Mouse (Mus musculus): Measurements from ENCODE around the gene Myrip. TPM values are rescaled to one million over a fixed set of nuclear protein-coding genes. Genes with fewer than 3 reads are reported as not detected.
"Not testable (repeated sequence)": the region's sequence is repeated elsewhere in the genome, so short reads cannot be mapped to it uniquely, and the experiment has no call there.

Myrip gene
- polyA plus RNA-seq, 1 experiment = 1.3 TPM

DNA sequence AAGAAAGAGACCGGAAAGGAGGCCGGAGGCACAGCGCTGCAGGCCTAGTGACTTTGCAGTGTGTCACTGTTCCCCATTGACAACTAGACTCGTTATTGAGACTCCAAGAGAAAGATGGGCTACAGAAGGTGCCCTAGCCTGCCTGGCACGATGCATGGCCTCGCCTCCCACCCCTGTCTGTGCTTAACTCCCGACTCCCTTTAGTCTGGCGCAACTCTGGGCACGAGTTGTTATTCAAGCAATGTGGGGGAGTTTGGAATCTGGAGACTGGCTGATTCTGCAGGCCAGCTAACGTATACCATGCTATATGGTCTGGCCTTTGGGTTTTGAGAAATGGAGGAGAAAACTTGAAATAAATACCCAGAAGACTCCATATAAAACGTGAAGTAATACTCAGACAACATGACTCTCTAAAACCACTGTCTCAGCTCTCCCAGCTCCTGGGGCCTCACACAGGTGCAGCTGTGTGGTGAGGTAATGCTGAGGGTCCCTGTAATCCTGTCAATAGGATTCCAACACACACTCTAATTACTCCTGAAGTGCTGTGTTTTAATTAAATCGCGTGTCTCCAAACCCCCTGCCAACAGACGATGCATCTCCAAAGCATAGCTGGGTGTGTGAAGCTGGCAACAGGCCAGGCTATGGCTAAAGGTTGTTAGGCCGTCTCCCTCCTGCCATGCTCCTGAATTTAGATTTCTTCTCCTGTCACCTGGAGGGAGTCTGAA, 21.6 kb downstream of the Myrip start:
- no peak for DNase-seq
- Histone ChIP-seq H3K4me3 (ENCODE audit: insufficient read depth, low read depth, low read length) (no peak overlapping the region), H3K36me3 (ENCODE audit: control insufficient read depth, insufficient read depth, low read length) (no peaks in the 10 kb centered on the region), H3K27me3 (replicated peaks; ENCODE audit: control insufficient read depth, insufficient read depth, low read length) (no peaks in the 10 kb centered on the region), H3K4me1 (ENCODE audit: control insufficient read depth, insufficient read depth, low read length) (no peaks in the 10 kb centered on the region), H3K27ac (ENCODE audit: insufficient read depth, low read depth, low read length) (no peak overlapping the region)
- TF ChIP-seq CTCF (conservative IDR thresholded peaks at IDR 0.05; ENCODE audit: insufficient read depth, insufficient read length, low read depth, low read length) = no peak
- TF ChIP-seq POLR2A (IDR thresholded peaks at IDR 0.05; ENCODE audit: low read depth, low read length) = no peak
- WGBS = 64% methylated on average over 15 of the region's 15 CpGs

DNA sequence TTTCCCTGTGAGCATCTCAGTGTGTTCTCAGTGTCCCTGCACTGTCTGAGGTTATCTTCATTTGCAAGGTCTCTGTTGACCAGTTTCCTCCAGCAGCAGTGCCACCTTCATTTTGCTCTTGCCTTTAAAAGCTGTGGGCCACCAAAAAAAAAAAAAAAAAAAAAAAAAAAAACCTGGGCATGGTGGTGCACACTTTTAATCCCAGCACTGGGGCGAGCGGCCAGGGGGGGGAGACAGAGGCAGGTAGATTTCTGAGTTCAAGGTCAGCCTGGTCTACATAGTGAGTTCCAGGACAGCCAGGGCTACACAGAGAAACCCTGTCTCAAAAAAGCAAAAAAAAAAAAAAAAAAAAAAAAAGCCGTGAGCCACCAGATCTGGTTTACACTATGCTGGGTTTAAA, 29.7 kb downstream of the Myrip start:
- not testable (repeated sequence) for H3K27me3 ChIP-seq (replicated peaks; ENCODE audit: control insufficient read depth, insufficient read depth, low read length); H3K36me3 ChIP-seq (ENCODE audit: control insufficient read depth, insufficient read depth, low read length); H3K4me3 ChIP-seq (ENCODE audit: insufficient read depth, low read depth, low read length); H3K4me1 ChIP-seq (ENCODE audit: control insufficient read depth, insufficient read depth, low read length); H3K27ac ChIP-seq (ENCODE audit: insufficient read depth, low read depth, low read length); DNase-seq
- WGBS = 84% methylated on average over 3 of the region's 3 CpGs

- 68% methylated on average over 4 of the region's 4 CpGs for WGBS
- Histone ChIP-seq H3K4me3 (ENCODE audit: insufficient read depth, low read depth, low read length) (no peak overlapping the region), H3K27me3 (replicated peaks; ENCODE audit: control insufficient read depth, insufficient read depth, low read length) (no peaks in the 10 kb centered on the region), H3K27ac (ENCODE audit: insufficient read depth, low read depth, low read length) (no peak overlapping the region), H3K4me1 (ENCODE audit: control insufficient read depth, insufficient read depth, low read length) (no peaks in the 10 kb centered on the region), H3K36me3 (ENCODE audit: control insufficient read depth, insufficient read depth, low read length) (no peaks in the 10 kb centered on the region)
- DNase-seq = no peak
- no peak for TF ChIP-seq POLR2A (IDR thresholded peaks at IDR 0.05; ENCODE audit: low read depth, low read length)
- no peak for TF ChIP-seq CTCF (conservative IDR thresholded peaks at IDR 0.05; ENCODE audit: insufficient read depth, insufficient read length, low read depth, low read length)
These were observed 36.9 kb downstream of the Myrip start for GRCm38 (mm10) chr9:120338172-120338571.

GRCm38 (mm10) chr9:120339975-120340695, 38.8 kb downstream of the Myrip start:
- DNase-seq = peak; percentile 7
- H3K27ac ChIP-seq (ENCODE audit: insufficient read depth, low read depth, low read length) = no peak overlapping the region
- TF ChIP-seq POLR2A (IDR thresholded peaks at IDR 0.05; ENCODE audit: low read depth, low read length) (no peak), CTCF (conservative IDR thresholded peaks at IDR 0.05; ENCODE audit: insufficient read depth, insufficient read length, low read depth, low read length) (no peak)

GRCm38 (mm10) chr9:120343123-120343790, 41.9 kb downstream of the Myrip start:
- no peak for TF ChIP-seq POLR2A (IDR thresholded peaks at IDR 0.05; ENCODE audit: low read depth, low read length)
- H3K4me3 ChIP-seq (ENCODE audit: insufficient read depth, low read depth, low read length) = no peak overlapping the region
- no peaks in the 10 kb centered on the region for H3K27me3 ChIP-seq (replicated peaks; ENCODE audit: control insufficient read depth, insufficient read depth, low read length)
- DNase-seq = no peak
- H3K36me3 ChIP-seq (ENCODE audit: control insufficient read depth, insufficient read depth, low read length) = no peaks in the 10 kb centered on the region
- WGBS = 58% methylated on average over 4 of the region's 4 CpGs
- no peak overlapping the region for H3K27ac ChIP-seq (ENCODE audit: insufficient read depth, low read depth, low read length)
- no peaks in the 10 kb centered on the region for H3K4me1 ChIP-seq (ENCODE audit: control insufficient read depth, insufficient read depth, low read length)

More at GRCm38 (mm10) chr9:120339975-120340695, 38.8 kb downstream of the Myrip start:
- WGBS = 68% methylated on average over 10 of the region's 10 CpGs
- Histone ChIP-seq H3K36me3 (ENCODE audit: control insufficient read depth, insufficient read depth, low read length) (no peaks in the 10 kb centered on the region), H3K4me1 (ENCODE audit: control insufficient read depth, insufficient read depth, low read length) (no peaks in the 10 kb centered on the region), H3K27me3 (replicated peaks; ENCODE audit: control insufficient read depth, insufficient read depth, low read length) (no peaks in the 10 kb centered on the region), H3K4me3 (ENCODE audit: insufficient read depth, low read depth, low read length) (no peak overlapping the region)

GRCm38 (mm10) chr9:120345651-120346151, 44.4 kb downstream of the Myrip start:
- 18% methylated on average over 5 of the region's 5 CpGs for WGBS
- Histone ChIP-seq H3K36me3 (ENCODE audit: control insufficient read depth, insufficient read depth, low read length) (no peaks in the 10 kb centered on the region), H3K27me3 (replicated peaks; ENCODE audit: control insufficient read depth, insufficient read depth, low read length) (no peaks in the 10 kb centered on the region), H3K4me1 (ENCODE audit: control insufficient read depth, insufficient read depth, low read length) (no peaks in the 10 kb centered on the region), H3K27ac (ENCODE audit: insufficient read depth, low read depth, low read length) (no peak overlapping the region), H3K4me3 (ENCODE audit: insufficient read depth, low read depth, low read length) (no peak overlapping the region)
- no peak for TF ChIP-seq POLR2A (IDR thresholded peaks at IDR 0.05; ENCODE audit: low read depth, low read length)
- TF ChIP-seq CTCF (conservative IDR thresholded peaks at IDR 0.05; ENCODE audit: insufficient read depth, insufficient read length, low read depth, low read length) = no peak
- peak; percentile 66 for DNase-seq

GRCm38 (mm10) chr9:120349145-120349544, 47.8 kb downstream of the Myrip start:
- 75% methylated on average over 4 of the region's 4 CpGs for WGBS
- DNase-seq = peak; percentile 37
- Histone ChIP-seq H3K4me3 (ENCODE audit: insufficient read depth, low read depth, low read length) (no peak overlapping the region), H3K27me3 (replicated peaks; ENCODE audit: control insufficient read depth, insufficient read depth, low read length) (no peaks in the 10 kb centered on the region), H3K27ac (ENCODE audit: insufficient read depth, low read depth, low read length) (peak overlapping the region; percentile 29), H3K4me1 (ENCODE audit: control insufficient read depth, insufficient read depth, low read length) (no peaks in the 10 kb centered on the region), H3K36me3 (ENCODE audit: control insufficient read depth, insufficient read depth, low read length) (no peaks in the 10 kb centered on the region)
- TF ChIP-seq POLR2A (IDR thresholded peaks at IDR 0.05; ENCODE audit: low read depth, low read length) (no peak), CTCF (conservative IDR thresholded peaks at IDR 0.05; ENCODE audit: insufficient read depth, insufficient read length, low read depth, low read length) (no peak)
